Mouse (Mus musculus): Measurements from ENCODE around the gene Thy1.

Gene Thy1

GRCm38 (mm10) chr9:44024096-44024495 is 19.1 kb upstream of the Thy1 start:
- no peak for TF ChIP-seq POU5F1 (IDR thresholded peaks at IDR 0.05; ENCODE audit: borderline replicate concordance, low read length)
- TF ChIP-seq NANOG (IDR thresholded peaks at IDR 0.05; ENCODE audit: borderline replicate concordance, low read length), result no peak
- H3K4me1 ChIP-seq (replicated peaks; ENCODE audit: low read depth, low read length), result 0 out of 2 replicates have a peak, but pooled peaks cover 6% of the 10 kb centered on the region
- H3K27me3 ChIP-seq (ENCODE audit: insufficient read depth, low read length), result peaks cover 23% of the 10 kb centered on the region
- no peak overlapping the region for H3K4me3 ChIP-seq (replicated peaks; ENCODE audit: low read length)
- peaks cover 8% of the 10 kb centered on the region for H3K9me3 ChIP-seq (ENCODE audit: low read length)
- no peaks in the 10 kb centered on the region for H3K36me3 ChIP-seq (ENCODE audit: insufficient read depth, low read length)

GRCm38 (mm10) chr9:44029580-44030236 is 13.5 kb upstream of the Thy1 start:
- H3K36me3 ChIP-seq (ENCODE audit: insufficient read depth, low read length), result no peaks in the 10 kb centered on the region
- TF ChIP-seq CTCF (conservative IDR thresholded peaks at IDR 0.05; ENCODE audit: low read length), result no peak
- H3K27me3 ChIP-seq (ENCODE audit: insufficient read depth, low read length), result peaks cover 3% of the 10 kb centered on the region; the same call in 1 of the 2 replicates
- H3K4me1 ChIP-seq (replicated peaks; ENCODE audit: low read depth, low read length), result peaks cover 21% of the 10 kb centered on the region
- no peak overlapping the region for H3K4me3 ChIP-seq (replicated peaks; ENCODE audit: low read length)
- H3K9me3 ChIP-seq (ENCODE audit: low read length), result peaks cover 8% of the 10 kb centered on the region

- 0 out of 2 replicates have a peak, but pooled peaks cover 5% of the 10 kb centered on the region for H3K9me3 ChIP-seq (ENCODE audit: low read length)
- no peaks in the 10 kb centered on the region for H3K36me3 ChIP-seq (ENCODE audit: insufficient read depth, low read length)
- peaks cover 6% of the 10 kb centered on the region; the same call in 1 of the 2 replicates for H3K27me3 ChIP-seq (ENCODE audit: insufficient read depth, low read length)
- no peak for TF ChIP-seq NANOG (IDR thresholded peaks at IDR 0.05; ENCODE audit: borderline replicate concordance, low read length)
- TF ChIP-seq POU5F1 (IDR thresholded peaks at IDR 0.05; ENCODE audit: borderline replicate concordance, low read length), result no peak
- TF ChIP-seq CTCF (conservative IDR thresholded peaks at IDR 0.05; ENCODE audit: low read length), result no peak
- H3K4me1 ChIP-seq (replicated peaks; ENCODE audit: low read depth, low read length), result peaks cover 31% of the 10 kb centered on the region
- no peak overlapping the region for H3K4me3 ChIP-seq (replicated peaks; ENCODE audit: low read length)
These were observed 12.5 kb upstream of the Thy1 start for GRCm38 (mm10) chr9:44030646-44031045.

- no peaks in the 10 kb centered on the region for H3K36me3 ChIP-seq (ENCODE audit: insufficient read depth, low read length)
These were observed 12.1 kb upstream of the Thy1 start for GRCm38 (mm10) chr9:44031079-44031478.

GRCm38 (mm10) chr9:44031946-44032345 is 11.2 kb upstream of the Thy1 start:
- Histone ChIP-seq H3K27me3 (ENCODE audit: insufficient read depth, low read length) (peaks cover 6% of the 10 kb centered on the region; the same call in 1 of the 2 replicates), H3K4me1 (replicated peaks; ENCODE audit: low read depth, low read length) (peaks cover 44% of the 10 kb centered on the region), H3K9me3 (ENCODE audit: low read length) (0 out of 2 replicates have a peak, but pooled peaks cover 5% of the 10 kb centered on the region), H3K36me3 (ENCODE audit: insufficient read depth, low read length) (no peaks in the 10 kb centered on the region), H3K4me3 (replicated peaks; ENCODE audit: low read length) (no peak overlapping the region)
- TF ChIP-seq NANOG (IDR thresholded peaks at IDR 0.05; ENCODE audit: borderline replicate concordance, low read length), result no peak
- TF ChIP-seq POU5F1 (IDR thresholded peaks at IDR 0.05; ENCODE audit: borderline replicate concordance, low read length), result no peak
- TF ChIP-seq CTCF (conservative IDR thresholded peaks at IDR 0.05; ENCODE audit: low read length), result no peak

More at GRCm38 (mm10) chr9:44031079-44031478, 12.1 kb upstream of the Thy1 start:
- H3K9me3 ChIP-seq (ENCODE audit: low read length), result 0 out of 2 replicates have a peak, but pooled peaks cover 5% of the 10 kb centered on the region
- peaks cover 6% of the 10 kb centered on the region; the same call in 1 of the 2 replicates for H3K27me3 ChIP-seq (ENCODE audit: insufficient read depth, low read length)
- H3K4me1 ChIP-seq (replicated peaks; ENCODE audit: low read depth, low read length), result peaks cover 35% of the 10 kb centered on the region
- TF ChIP-seq NANOG (IDR thresholded peaks at IDR 0.05; ENCODE audit: borderline replicate concordance, low read length), result no peak
- no peak for TF ChIP-seq CTCF (conservative IDR thresholded peaks at IDR 0.05; ENCODE audit: low read length)
- no peak for TF ChIP-seq POU5F1 (IDR thresholded peaks at IDR 0.05; ENCODE audit: borderline replicate concordance, low read length)
- H3K4me3 ChIP-seq (replicated peaks; ENCODE audit: low read length), result no peak overlapping the region

- peaks cover 16% of the 10 kb centered on the region for H3K9me3 ChIP-seq (ENCODE audit: low read length)
- H3K27me3 ChIP-seq (ENCODE audit: insufficient read depth, low read length), result peaks cover 6% of the 10 kb centered on the region; the same call in 1 of the 2 replicates
- no peak for TF ChIP-seq CTCF (conservative IDR thresholded peaks at IDR 0.05; ENCODE audit: low read length)
- H3K4me1 ChIP-seq (replicated peaks; ENCODE audit: low read depth, low read length), result peaks cover 50% of the 10 kb centered on the region
- H3K4me3 ChIP-seq (replicated peaks; ENCODE audit: low read length), result no peak overlapping the region
- H3K36me3 ChIP-seq (ENCODE audit: insufficient read depth, low read length), result no peaks in the 10 kb centered on the region
These were observed 9.9 kb upstream of the Thy1 start for GRCm38 (mm10) chr9:44033317-44033716.

- H3K36me3 ChIP-seq (ENCODE audit: insufficient read depth, low read length), result no peaks in the 10 kb centered on the region
- peaks cover 6% of the 10 kb centered on the region; the same call in 1 of the 2 replicates for H3K27me3 ChIP-seq (ENCODE audit: insufficient read depth, low read length)
- 0 out of 2 replicates have a peak overlapping the region, but pooled peaks have one; percentile 4 for H3K4me3 ChIP-seq (replicated peaks; ENCODE audit: low read length)
- peaks cover 21% of the 10 kb centered on the region for H3K9me3 ChIP-seq (ENCODE audit: low read length)
- TF ChIP-seq NANOG (IDR thresholded peaks at IDR 0.05; ENCODE audit: borderline replicate concordance, low read length) (no peak), POU5F1 (IDR thresholded peaks at IDR 0.05; ENCODE audit: borderline replicate concordance, low read length) (no peak), CTCF (conservative IDR thresholded peaks at IDR 0.05; ENCODE audit: low read length) (no peak)
- H3K4me1 ChIP-seq (replicated peaks; ENCODE audit: low read depth, low read length), result peaks cover 50% of the 10 kb centered on the region
These were observed 9.0 kb upstream of the Thy1 start for GRCm38 (mm10) chr9:44033957-44034727.

- Histone ChIP-seq H3K4me3 (replicated peaks; ENCODE audit: low read length) (peak overlapping the region; percentile 10; the same call in 1 of the 2 replicates), H3K4me1 (replicated peaks; ENCODE audit: low read depth, low read length) (peaks cover 58% of the 10 kb centered on the region), H3K27me3 (ENCODE audit: insufficient read depth, low read length) (peaks cover 21% of the 10 kb centered on the region), H3K9me3 (ENCODE audit: low read length) (peaks cover 21% of the 10 kb centered on the region), H3K36me3 (ENCODE audit: insufficient read depth, low read length) (no peaks in the 10 kb centered on the region)
- TF ChIP-seq POU5F1 (IDR thresholded peaks at IDR 0.05; ENCODE audit: borderline replicate concordance, low read length), result no peak
- no peak for TF ChIP-seq NANOG (IDR thresholded peaks at IDR 0.05; ENCODE audit: borderline replicate concordance, low read length)
- TF ChIP-seq CTCF (conservative IDR thresholded peaks at IDR 0.05; ENCODE audit: low read length), result no peak
These were observed 6.1 kb upstream of the Thy1 start for GRCm38 (mm10) chr9:44037106-44037505.
